Mouse (Mus musculus): Measurements from ENCODE around the gene 4930595D18Rik. TPM values are rescaled to one million over a fixed set of nuclear protein-coding genes. Genes with fewer than 3 reads are reported as not detected.
A peak's percentile ranks its signal among the peaks of the same experiment; 100 is the strongest.

Gene 4930595D18Rik
- total and polyA plus RNA-seq, 3 experiments, result 0.35 TPM; not detected in 2

GRCm38 (mm10) chr12:111159659-111160428 is 24.4 kb downstream of the 4930595D18Rik start (continued):
- TF ChIP-seq ETS1 (IDR thresholded peaks at IDR 0.05; ENCODE audit: low read depth, low read length) (peak; percentile 50; the same call in 1 of the 2 replicates), MAFK (IDR thresholded peaks at IDR 0.05; ENCODE audit: borderline replicate concordance, low read depth, low read length) (no peak)

GRCm38 (mm10) chr12:111155756-111156155 is 28.5 kb downstream of the 4930595D18Rik start:
- Histone ChIP-seq H3K4me3 (ENCODE audit: control insufficient read depth in 1 of 2, insufficient read depth in 1 of 2, low read depth in 2 of 2, low read length in 2 of 2) (no peak overlapping the region), H3K27me3 (ENCODE audit: control insufficient read depth in 1 of 2, insufficient read depth in 2 of 2, low read length in 2 of 2) (no peaks in the 10 kb centered on the region; a peak in 1 of 4 replicates), H3K9me3 (replicated peaks; ENCODE audit: insufficient read depth, low read length) (no peaks in the 10 kb centered on the region), H3K9ac (ENCODE audit: control insufficient read depth, low read depth, low read length, poor library complexity, severe bottlenecking) (no peak overlapping the region), H3K36me3 (ENCODE audit: control insufficient read depth in 1 of 2, insufficient read depth in 2 of 2, low read length in 2 of 2) (peaks cover 0 to 5% of the 10 kb centered on the region in 2 experiments; a peak in 1 of 4 replicates), H3K4me1 (ENCODE audit: control insufficient read depth in 1 of 2, insufficient read depth in 2 of 2, low read length in 2 of 2) (peaks cover 2 to 16% of the 10 kb centered on the region in 2 experiments; a peak in 3 of 4 replicates), H3K79me2 (ENCODE audit: control insufficient read depth, insufficient read depth, low read length, poor library complexity) (peaks cover 3% of the 10 kb centered on the region; the same call in 1 of the 2 replicates), H3K27ac (ENCODE audit: control insufficient read depth, low read depth, low read length) (no peak overlapping the region)
- DNase-seq (ENCODE audit: low read depth, low spot score), result no peak
- no peak for TF ChIP-seq NELFE (IDR thresholded peaks at IDR 0.05; ENCODE audit: low read depth, low read length)
- no peak for TF ChIP-seq HCFC1 (IDR thresholded peaks at IDR 0.05; ENCODE audit: low read depth, low read length)
- no peak for TF ChIP-seq E2F4 (IDR thresholded peaks at IDR 0.05; ENCODE audit: borderline replicate concordance, low read depth, low read length)
- no peak for TF ChIP-seq MAZ (IDR thresholded peaks at IDR 0.05; ENCODE audit: low read depth, low read length)
- TF ChIP-seq MYB (IDR thresholded peaks at IDR 0.05; ENCODE audit: low read depth, low read length), result no peak
- no peak for TF ChIP-seq EP300 (IDR thresholded peaks at IDR 0.05; ENCODE audit: low read depth in 1 of 2, low read length in 2 of 2)
- no peak for TF ChIP-seq UBTF (IDR thresholded peaks at IDR 0.05; ENCODE audit: borderline replicate concordance, insufficient read depth, low read depth, low read length)
- no peak for TF ChIP-seq POLR2AphosphoS2 (IDR thresholded peaks at IDR 0.05; ENCODE audit: low read length)

DNA sequence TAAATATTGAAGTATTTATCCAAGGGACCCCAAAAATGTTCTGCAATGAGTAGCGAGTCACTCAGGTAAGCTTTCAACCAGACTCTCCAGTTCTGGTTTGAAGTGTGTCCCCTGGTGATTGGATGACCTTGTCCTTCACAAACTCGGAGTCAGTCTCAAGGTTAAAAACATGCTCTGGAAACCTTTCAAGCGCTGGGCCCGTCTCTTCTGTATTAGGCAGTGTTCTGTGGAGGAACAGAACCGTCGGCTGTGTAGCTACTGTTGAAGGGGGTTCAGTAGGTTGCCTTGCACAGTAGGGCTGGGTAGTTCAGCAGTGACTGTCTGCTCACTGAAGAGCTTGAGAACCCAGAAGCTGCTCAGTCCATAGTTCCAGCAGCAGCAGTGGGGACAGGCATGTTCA is 29.6 kb downstream of the 4930595D18Rik start:
- Histone ChIP-seq H3K79me2 (ENCODE audit: control insufficient read depth, insufficient read depth, low read length, poor library complexity) (no peaks in the 10 kb centered on the region; the same call in 1 of the 2 replicates), H3K4me3 (ENCODE audit: control insufficient read depth in 1 of 2, insufficient read depth in 1 of 2, low read depth in 2 of 2, low read length in 2 of 2) (no peak overlapping the region), H3K4me1 (ENCODE audit: control insufficient read depth in 1 of 2, insufficient read depth in 2 of 2, low read length in 2 of 2) (peaks cover 2 to 11% of the 10 kb centered on the region in 2 experiments; a peak in 2 of 4 replicates), H3K9me3 (replicated peaks; ENCODE audit: insufficient read depth, low read length) (no peaks in the 10 kb centered on the region), H3K27ac (ENCODE audit: control insufficient read depth, low read depth, low read length) (no peak overlapping the region), H3K9ac (ENCODE audit: control insufficient read depth, low read depth, low read length, poor library complexity, severe bottlenecking) (no peak overlapping the region), H3K27me3 (ENCODE audit: control insufficient read depth in 1 of 2, insufficient read depth in 2 of 2, low read length in 2 of 2) (no peaks in the 10 kb centered on the region; a peak in 1 of 4 replicates), H3K36me3 (ENCODE audit: control insufficient read depth in 1 of 2, insufficient read depth in 2 of 2, low read length in 2 of 2) (peaks cover 0 to 5% of the 10 kb centered on the region in 2 experiments; a peak in 1 of 4 replicates)
- no peak for DNase-seq (ENCODE audit: low read depth, low spot score)
- TF ChIP-seq MYC (IDR thresholded peaks at IDR 0.05; ENCODE audit: low read depth, low read length) (no peak), RAD21 (IDR thresholded peaks at IDR 0.05; ENCODE audit: low read depth, low read length) (no peak), SIN3A (IDR thresholded peaks at IDR 0.05; ENCODE audit: low read length) (no peak), TCF12 (IDR thresholded peaks at IDR 0.05; ENCODE audit: low read depth, low read length) (no peak), ZMIZ1 (IDR thresholded peaks at IDR 0.05; ENCODE audit: low read depth, low read length) (no peak), EP300 (IDR thresholded peaks at IDR 0.05; ENCODE audit: low read depth in 1 of 2, low read length in 2 of 2) (no peak), GATA1 (IDR thresholded peaks at IDR 0.05; ENCODE audit: low read depth, low read length) (no peak)

All from MEL (cell line).